Mouse (Mus musculus) duodenum, adult 2 months (tissue): ENCODE results near the gene Olfr1427. TPM values are rescaled to one million over a fixed set of nuclear protein-coding genes. Genes with fewer than 3 reads are reported as not detected.

Source experiments
- polyA plus RNA-seq: library from polyadenylated mRNA; depleted of rRNA; stranded (reverse); fragments of >200 nt; gene quantifications from 2 replicates; pipeline ENCODE4 v1.2.3, GENCODE M21; 2012; ENCODE audit warnings: low replicate concordance; rRNA removed

Olfr1427 gene
- not detected in 2 replicates for polyA plus RNA-seq

GRCm38 (mm10) chr19:12103234-12103633 lies at the start of gene Olfr1427:
Olfr1427 (minus strand) TSS chr19:12103334.

GRCm38 (mm10) chr19:12123103-12123502 lies 20.0 kb upstream of the Olfr1427 start, which contains the start of gene Olfr76:
Olfr76 (minus strand) TSS chr19:12123203.

GRCm38 (mm10) chr19:12115797-12116196 lies 12.7 kb upstream of the Olfr1427 start, which contains the start of gene Olfr1428:
Olfr1428 (minus strand) TSS chr19:12115897.

GRCm38 (mm10) chr19:12091913-12092312 lies 11.2 kb downstream of the Olfr1427 start, which contains the start of gene Olfr1426:
Olfr1426 (minus strand) TSS chr19:12092013.

GRCm38 (mm10) chr19:12077631-12078030 lies 25.5 kb downstream of the Olfr1427 start, which contains the start of gene Olfr1425:
Olfr1425 (minus strand) TSS chr19:12077731.

GRCm38 (mm10) chr19:12062582-12062981 lies 40.6 kb downstream of the Olfr1427 start, which contains the start of gene Olfr1424:
Olfr1424 (minus strand) TSS chr19:12062682.

Other genes with a start within 250 kb of the Olfr1427 start
- not detected in 2 replicates for gene Olfr1418, start 242.3 kb downstream of the Olfr1427 start, polyA plus RNA-seq
- not detected in 2 replicates for gene Olfr1419, start 228.2 kb downstream of the Olfr1427 start, polyA plus RNA-seq
- gene Olfr1420, start 216.8 kb downstream of the Olfr1427 start, polyA plus RNA-seq = not detected in 2 replicates
- gene Patl1, start 190.9 kb downstream of the Olfr1427 start, polyA plus RNA-seq = 6.6 and 10.0 TPM in 2 replicates
- gene Osbp, start 137.4 kb downstream of the Olfr1427 start, polyA plus RNA-seq = 6.4 and 8.0 TPM in 2 replicates
- not detected in 2 replicates for gene Olfr1423, start 62.0 kb downstream of the Olfr1427 start, polyA plus RNA-seq
- gene Olfr1424, start 40.7 kb downstream of the Olfr1427 start, polyA plus RNA-seq = not detected in 2 replicates
- not detected in 2 replicates for gene Olfr1425, start 25.6 kb downstream of the Olfr1427 start, polyA plus RNA-seq
- not detected in 2 replicates for gene Olfr1426, start 11.3 kb downstream of the Olfr1427 start, polyA plus RNA-seq
- not detected in 2 replicates for gene Olfr1428, start 12.6 kb upstream of the Olfr1427 start, polyA plus RNA-seq
- gene Olfr76, start 19.9 kb upstream of the Olfr1427 start, polyA plus RNA-seq = not detected in 2 replicates
- not detected in 2 replicates for gene Olfr1555-ps1, start 66.8 kb upstream of the Olfr1427 start, polyA plus RNA-seq
- gene Olfr1431, start 97.3 kb upstream of the Olfr1427 start, polyA plus RNA-seq = not detected in 2 replicates
- not detected in 2 replicates for gene Olfr1432, start 129.3 kb upstream of the Olfr1427 start, polyA plus RNA-seq
- gene Olfr262, start 138.3 kb upstream of the Olfr1427 start, polyA plus RNA-seq = not detected in 2 replicates
- gene Olfr235, start 157.7 kb upstream of the Olfr1427 start, polyA plus RNA-seq = not detected in 2 replicates
- not detected in 2 replicates for gene Olfr1434, start 176.5 kb upstream of the Olfr1427 start, polyA plus RNA-seq
- not detected in 2 replicates for gene Olfr1436, start 195.8 kb upstream of the Olfr1427 start, polyA plus RNA-seq
- not detected in 2 replicates for gene Olfr1437, start 221.8 kb upstream of the Olfr1427 start, polyA plus RNA-seq
- not detected in 2 replicates for gene Olfr1438-ps1, start 232.6 kb upstream of the Olfr1427 start, polyA plus RNA-seq